Mouse (Mus musculus): ENCODE measurements at regions not wholly inside any gene's neighbourhood (a gene's known extent, or its start where the extent isn't known, plus 50 kb on each side); places are given as distances from the start of the nearest gene placed in this dataset.

- POLR2A ChIA-PET, result no interaction called here
- H3K27me3 ChIP-seq, result no peaks in the 10 kb centered on the region
- CTCF ChIA-PET, result no interaction called here
- DNase-seq (ENCODE audit: low read depth, low spot score), result no peak
- in situ Hi-C loops (cut with MboI; ENCODE audit: low pct_unique_long_range_greater_than_20kb), result no loop called here
- no peak for TF ChIP-seq CTCF (IDR thresholded peaks at IDR 0.05)
- ATAC-seq, result no peak
These were observed 1258.7 kb upstream of the A1bg start for GRCm38 (mm10) chr15:62181454-62181910.

GRCm38 (mm10) chr15:62180718-62181117 is 1257.9 kb upstream of the A1bg start:
- CTCF ChIA-PET, result interaction anchor here (1.0 to 1.9 kb wide), 2 partner anchors 14 to 71 kb away, joined by 4 to 5 read pairs; no protein-coding TSS in a partner anchor
- H3K27me3 ChIP-seq, result no peaks in the 10 kb centered on the region
- DNase-seq (ENCODE audit: low read depth, low spot score) (no peak), ATAC-seq (no peak)
- POLR2A ChIA-PET, result no interaction called here
- in situ Hi-C loops (cut with MboI; ENCODE audit: low pct_unique_long_range_greater_than_20kb), result no loop called here
- no peak for TF ChIP-seq CTCF (IDR thresholded peaks at IDR 0.05)

GRCm38 (mm10) chr15:62179801-62180200 is 1257.0 kb upstream of the A1bg start:
- POLR2A ChIA-PET, result interaction anchor here (0.5 kb wide), 1 partner anchor 49 kb away, joined by 3 read pairs; no protein-coding TSS in a partner anchor
- H3K27me3 ChIP-seq, result no peaks in the 10 kb centered on the region
- no peak for TF ChIP-seq CTCF (IDR thresholded peaks at IDR 0.05)
- DNase-seq (ENCODE audit: low read depth, low spot score) (no peak), ATAC-seq (no peak)
- in situ Hi-C loops (cut with MboI; ENCODE audit: low pct_unique_long_range_greater_than_20kb), result no loop called here
- CTCF ChIA-PET, result interaction anchor here (1.0 to 1.9 kb wide), 3 partner anchors 10 to 72 kb away, joined by 3 to 5 read pairs (median 4); no protein-coding TSS in a partner anchor

GRCm38 (mm10) chr15:62178568-62178967 is 1255.8 kb upstream of the A1bg start:
- POLR2A ChIA-PET, result interaction anchor here (1.0 kb wide), 1 partner anchor 10 kb away, joined by 3 read pairs; no protein-coding TSS in a partner anchor
- no peaks in the 10 kb centered on the region for H3K27me3 ChIP-seq

DNA sequence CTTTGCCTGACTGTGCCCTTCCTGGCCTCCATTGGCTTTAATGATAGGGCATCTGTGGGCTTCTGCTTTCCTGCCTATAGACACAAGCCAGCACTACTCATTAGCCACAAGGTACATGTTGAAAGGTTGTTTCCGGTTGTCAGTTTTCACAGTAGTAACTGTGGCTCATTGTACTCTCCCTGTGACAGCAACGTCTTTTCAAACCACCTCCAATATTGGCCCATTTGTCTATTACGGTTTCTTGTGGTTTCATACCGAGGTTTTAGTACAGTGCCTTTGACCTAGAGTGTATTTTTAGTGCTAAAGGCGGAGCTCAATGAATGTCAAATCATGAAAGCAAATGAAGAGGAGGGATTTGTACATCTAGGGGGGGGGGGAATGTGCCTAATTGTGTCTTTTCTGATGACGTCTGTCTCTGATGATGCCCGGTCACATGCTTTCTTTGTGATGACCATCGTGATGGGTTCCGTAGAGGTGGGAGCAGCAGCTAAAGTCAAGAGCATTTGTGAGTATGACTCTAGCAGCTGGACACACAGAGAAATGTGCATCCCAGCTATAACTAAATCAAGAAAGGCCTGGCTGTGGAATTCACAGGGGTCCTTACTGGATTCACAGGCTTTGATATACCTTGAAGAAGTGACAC is 1255.1 kb upstream of the A1bg start:
- ChIA-PET POLR2A (no interaction called here), CTCF (interaction anchor here (1.1 to 1.8 kb wide), 4 partner anchors 8 to 108 kb away, joined by 3 to 6 read pairs (median 4); no protein-coding TSS in a partner anchor)
- DNase-seq (ENCODE audit: low read depth, low spot score) (no peak), ATAC-seq (no peak)
- TF ChIP-seq CTCF (IDR thresholded peaks at IDR 0.05), result no peak
- in situ Hi-C loops (cut with MboI; ENCODE audit: low pct_unique_long_range_greater_than_20kb), result no loop called here
- H3K27me3 ChIP-seq, result no peaks in the 10 kb centered on the region

More at GRCm38 (mm10) chr15:62178568-62178967, 1255.8 kb upstream of the A1bg start:
- no peak for DNase-seq (ENCODE audit: low read depth, low spot score)
- in situ Hi-C loops (cut with MboI; ENCODE audit: low pct_unique_long_range_greater_than_20kb), result no loop called here
- ATAC-seq, result no peak
- TF ChIP-seq CTCF (IDR thresholded peaks at IDR 0.05), result no peak
- CTCF ChIA-PET, result interaction anchor here (0.7 to 1.4 kb wide), 3 partner anchors 9 to 43 kb away, joined by 3 read pairs; no protein-coding TSS in a partner anchor

- ATAC-seq (no peak), DNase-seq (ENCODE audit: low read depth, low spot score) (no peak)
- POLR2A ChIA-PET, result no interaction called here
- in situ Hi-C loops (cut with MboI; ENCODE audit: low pct_unique_long_range_greater_than_20kb), result no loop called here
- CTCF ChIA-PET, result interaction anchor here (1.2 to 1.8 kb wide), 2 partner anchors 9 to 12 kb away, joined by 4 to 6 read pairs; no protein-coding TSS in a partner anchor
- no peaks in the 10 kb centered on the region for H3K27me3 ChIP-seq
- no peak for TF ChIP-seq CTCF (IDR thresholded peaks at IDR 0.05)
These were observed 1253.3 kb upstream of the A1bg start for GRCm38 (mm10) chr15:62176076-62176475.

- in situ Hi-C loops (cut with MboI; ENCODE audit: low pct_unique_long_range_greater_than_20kb), result no loop called here
- no peak for DNase-seq (ENCODE audit: low read depth, low spot score)
- no peak for ATAC-seq
- POLR2A ChIA-PET, result interaction anchor here (1.1 kb wide), 1 partner anchor 8 kb away, joined by 3 read pairs; no protein-coding TSS in a partner anchor
- H3K27me3 ChIP-seq, result no peaks in the 10 kb centered on the region
- no peak for TF ChIP-seq CTCF (IDR thresholded peaks at IDR 0.05)
- CTCF ChIA-PET, result no interaction called here
These were observed 1251.1 kb upstream of the A1bg start for GRCm38 (mm10) chr15:62173633-62174543.

DNA sequence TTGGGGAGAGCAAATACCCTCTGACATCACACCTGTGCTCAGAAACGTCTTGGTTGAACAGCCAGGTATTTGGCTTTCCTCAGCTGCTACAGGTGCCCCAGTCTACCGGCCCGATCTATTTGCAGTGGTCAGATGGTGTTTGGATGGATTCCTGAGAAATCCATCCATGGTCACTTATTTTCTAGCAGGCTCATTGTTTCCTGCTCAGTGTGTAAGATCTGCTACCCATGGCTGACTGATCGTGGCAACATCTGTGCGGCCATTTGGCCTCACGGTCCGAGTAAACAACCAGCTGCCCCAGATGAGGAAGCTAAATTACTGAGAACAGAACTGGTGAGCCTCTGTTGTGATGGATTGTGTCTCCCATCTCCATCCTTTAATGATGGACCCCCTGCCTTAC is 1248.8 kb upstream of the A1bg start:
- in situ Hi-C loops (cut with MboI; ENCODE audit: low pct_unique_long_range_greater_than_20kb), result no loop called here
- no peak for DNase-seq (ENCODE audit: low read depth, low spot score)
- no peak for ATAC-seq
- CTCF ChIA-PET, result interaction anchor here (1.5 kb wide), 1 partner anchor 116 kb away, joined by 3 read pairs; no protein-coding TSS in a partner anchor
- POLR2A ChIA-PET, result no interaction called here
- TF ChIP-seq CTCF (IDR thresholded peaks at IDR 0.05), result no peak
- no peaks in the 10 kb centered on the region for H3K27me3 ChIP-seq

GRCm38 (mm10) chr15:62171167-62171566 is 1248.4 kb upstream of the A1bg start:
- TF ChIP-seq CTCF (IDR thresholded peaks at IDR 0.05), result no peak
- in situ Hi-C loops (cut with MboI; ENCODE audit: low pct_unique_long_range_greater_than_20kb), result no loop called here
- H3K27me3 ChIP-seq, result no peaks in the 10 kb centered on the region
- CTCF ChIA-PET, result interaction anchor here (1.5 kb wide), 1 partner anchor 116 kb away, joined by 3 read pairs; no protein-coding TSS in a partner anchor
- POLR2A ChIA-PET, result no interaction called here
- DNase-seq (ENCODE audit: low read depth, low spot score) (no peak), ATAC-seq (no peak)

DNA sequence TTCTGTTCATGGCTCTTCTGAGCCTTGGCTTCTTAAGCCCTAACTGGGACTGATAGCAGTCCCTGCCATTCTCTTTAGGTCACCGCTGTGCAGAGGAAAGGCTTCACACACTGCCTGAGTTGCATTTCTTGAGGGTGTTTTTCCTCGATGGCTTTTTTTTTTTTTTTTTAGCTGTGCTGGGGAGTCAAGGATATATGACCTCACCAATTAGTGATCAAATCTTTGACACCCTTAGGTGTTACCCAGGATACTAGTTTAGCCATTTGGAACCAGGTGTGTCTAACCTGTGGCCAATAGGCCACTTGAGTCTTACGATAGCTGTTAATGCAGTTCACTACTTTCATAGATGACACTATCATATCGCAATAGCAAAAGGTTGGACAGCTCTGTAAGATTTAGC is 1247.5 kb upstream of the A1bg start:
- in situ Hi-C loops (cut with MboI; ENCODE audit: low pct_unique_long_range_greater_than_20kb), result no loop called here
- no peak for TF ChIP-seq CTCF (IDR thresholded peaks at IDR 0.05)

More for the DNA sequence above, 1247.5 kb upstream of the A1bg start:
- CTCF ChIA-PET, result interaction anchor here (1.5 kb wide), 2 partner anchors 34 to 117 kb away, joined by 3 read pairs; no protein-coding TSS in a partner anchor
- H3K27me3 ChIP-seq, result no peaks in the 10 kb centered on the region
- ATAC-seq (no peak), DNase-seq (ENCODE audit: low read depth, low spot score) (no peak)
- POLR2A ChIA-PET, result interaction anchor here (0.6 kb wide), 2 partner anchors 13 to 137 kb away, joined by 3 to 4 read pairs; no protein-coding TSS in a partner anchor

Measured in Patski (cell line).